Mouse (Mus musculus) E14TG2a.4 (cell line): ENCODE data around the gene Vmn2r62.
"Not testable (repeated sequence)": the region's sequence is repeated elsewhere in the genome, so short reads cannot be mapped to it uniquely, and the experiment has no call there.

Source experiments
- H3K27me3 ChIP-seq: 2 replicates; pipeline ENCODE4 v1.6.1; 2014; ENCODE audit warnings: low read length, control low read depth; ENCODE audit not compliant: insufficient read depth
- H3K36me3 ChIP-seq: 2 replicates; pipeline ENCODE4 v1.6.1; 2014; ENCODE audit warnings: low read length, control low read depth; ENCODE audit not compliant: insufficient read depth
- H3K4me1 ChIP-seq: replicated peaks from 2 replicates; pipeline ENCODE4 v1.6.1; 2014; ENCODE audit warnings: low read depth, low read length, control low read depth
- H3K4me3 ChIP-seq: replicated peaks from 2 replicates; pipeline ENCODE4 v1.5.1; 2014; ENCODE audit warnings: mild to moderate bottlenecking, low read length
- H3K9me3 ChIP-seq: 2 replicates; pipeline ENCODE4 v1.6.1; 2014; ENCODE audit warnings: low read length, control low read depth
- CTCF ChIP-seq: conservative IDR thresholded peaks from 2 replicates; pipeline ENCODE4 v1.5.1; 2014; ENCODE audit warnings: low read length
- NANOG ChIP-seq: IDR thresholded peaks from 2 replicates; pipeline ENCODE4 v1.6.1; 2014; ENCODE audit warnings: borderline replicate concordance, low read length, mixed read lengths
- POU5F1 ChIP-seq: IDR thresholded peaks from 2 replicates; pipeline ENCODE4 v1.6.1; 2014; ENCODE audit warnings: low read length, borderline replicate concordance

The Vmn2r62 gene

GRCm38 (mm10) chr7:42793425-42793824 is at the start of gene Vmn2r62:
Vmn2r62 (minus strand) TSS chr7:42793525.
- H3K36me3 ChIP-seq, H3K4me3 ChIP-seq, H3K27me3 ChIP-seq, H3K4me1 ChIP-seq, H3K9me3 ChIP-seq: not testable (repeated sequence)

GRCm38 (mm10) chr7:42838366-42838765 is 45.0 kb upstream of the Vmn2r62 start:
- TF ChIP-seq NANOG, result peak; percentile 18; the same call in 1 of the 2 replicates
- Histone ChIP-seq H3K4me1 (peaks cover 18% of the 10 kb centered on the region), H3K4me3 (0 out of 2 replicates have a peak overlapping the region, but pooled peaks have one; percentile 3), H3K36me3 (peaks cover 18% of the 10 kb centered on the region), H3K9me3 (peaks cover 31% of the 10 kb centered on the region)
- H3K27me3 ChIP-seq, result not testable (repeated sequence)

- Histone ChIP-seq H3K4me1 (peaks cover 12% of the 10 kb centered on the region), H3K9me3 (peaks cover 35% of the 10 kb centered on the region), H3K36me3 (peaks cover 21% of the 10 kb centered on the region), H3K27me3 (no peaks in the 10 kb centered on the region), H3K4me3 (no peak overlapping the region)
- no peak for TF ChIP-seq POU5F1
- TF ChIP-seq NANOG, result no peak
- no peak for TF ChIP-seq CTCF
Measured at GRCm38 (mm10) chr7:42832221-42832620, 38.9 kb upstream of the Vmn2r62 start.

GRCm38 (mm10) chr7:42749836-42750235 is 43.5 kb downstream of the Vmn2r62 start:
- Histone ChIP-seq H3K36me3 (no peaks in the 10 kb centered on the region), H3K4me3 (peak overlapping the region; percentile 78), H3K9me3 (no peaks in the 10 kb centered on the region), H3K4me1 (peaks cover 6% of the 10 kb centered on the region; the same call in 1 of the 2 replicates), H3K27me3 (no peaks in the 10 kb centered on the region)
- TF ChIP-seq POU5F1 (no peak), CTCF (no peak)

GRCm38 (mm10) chr7:42738536-42739210 is 54.7 kb downstream of the Vmn2r62 start:
- Histone ChIP-seq H3K4me1 (peaks cover 20% of the 10 kb centered on the region), H3K4me3 (peak overlapping the region; percentile 86), H3K9me3 (no peaks in the 10 kb centered on the region), H3K36me3 (peaks cover 13% of the 10 kb centered on the region), H3K27me3 (no peaks in the 10 kb centered on the region)
- TF ChIP-seq CTCF (no peak), NANOG (no peak), POU5F1 (no peak)

GRCm38 (mm10) chr7:42726917-42727316 is 66.4 kb downstream of the Vmn2r62 start, which contains the start of gene Gm17067:
Gm17067 (minus strand) TSS chr7:42727017.
- not testable (repeated sequence) for H3K4me3 ChIP-seq, H3K4me1 ChIP-seq, H3K27me3 ChIP-seq, H3K9me3 ChIP-seq, H3K36me3 ChIP-seq
